Mouse (Mus musculus) small intestine, adult 2 months (tissue): ENCODE results near the gene Mctp1. TPM values are rescaled to one million over a fixed set of nuclear protein-coding genes. Genes with fewer than 3 reads are reported as not detected.

Experiments used
- H3K27ac ChIP-seq: fragments of 200-500 bp; 2 replicates; pipeline ENCODE4 v1.5.1; 2012; ENCODE audit warnings: low read depth, low read length, control low read depth, inconsistent platforms; ENCODE audit not compliant: insufficient read depth
- H3K27me3 ChIP-seq: fragments of 200-500 bp; 2 replicates; pipeline ENCODE4 v1.6.1; 2012; ENCODE audit warnings: mild to moderate bottlenecking, moderate library complexity, low read length, inconsistent platforms; ENCODE audit not compliant: control insufficient read depth, insufficient read depth
- H3K36me3 ChIP-seq: fragments of 200-500 bp; 2 replicates; pipeline ENCODE4 v1.6.1; 2012; ENCODE audit warnings: mild to moderate bottlenecking, low read length, control low read depth, inconsistent platforms; ENCODE audit not compliant: control insufficient read depth, insufficient read depth
- H3K4me1 ChIP-seq: fragments of 200-500 bp; 2 replicates; pipeline ENCODE4 v1.6.1; 2012; ENCODE audit warnings: low read length, inconsistent platforms, mixed read lengths; ENCODE audit not compliant: control insufficient read depth, insufficient read depth, insufficient read length
- H3K4me3 ChIP-seq: fragments of 200-500 bp; 2 replicates; pipeline ENCODE4 v1.5.1; 2012; ENCODE audit warnings: low read depth, mild to moderate bottlenecking, control low read depth, inconsistent platforms, low read length, moderate library complexity
- CTCF ChIP-seq: fragments of 200-500 bp; IDR thresholded peaks from 2 replicates; pipeline ENCODE4 v1.5.1; 2012; ENCODE audit warnings: low read depth, mild to moderate bottlenecking, control low read depth, inconsistent platforms, low read length, moderate library complexity, mixed read lengths; ENCODE audit not compliant: insufficient replicate concordance, insufficient read length; ENCODE audit errors: extremely low read depth
- POLR2A ChIP-seq: fragments of 200-500 bp; IDR thresholded peaks from 2 replicates; pipeline ENCODE4 v1.6.1; 2012; ENCODE audit warnings: low read depth, mild to moderate bottlenecking, control low read depth, inconsistent platforms, low read length, moderate library complexity
- WGBS: fragments of 180-500 bp; shearing (Covaris S2); methylation state at CpG from one replicate; pipeline ENCODE4 v1.1.7; 2018; 5-methylcytosine and 5-hydroxymethylcytosine counted together
- polyA plus RNA-seq: library from polyadenylated mRNA; depleted of rRNA; stranded (reverse); fragments of >200 nt; gene quantifications from 2 replicates; pipeline ENCODE4 v1.2.3, GENCODE M21; 2012

Mctp1 gene
- polyA plus RNA-seq, 1 experiment: 0.14 TPM

DNA sequence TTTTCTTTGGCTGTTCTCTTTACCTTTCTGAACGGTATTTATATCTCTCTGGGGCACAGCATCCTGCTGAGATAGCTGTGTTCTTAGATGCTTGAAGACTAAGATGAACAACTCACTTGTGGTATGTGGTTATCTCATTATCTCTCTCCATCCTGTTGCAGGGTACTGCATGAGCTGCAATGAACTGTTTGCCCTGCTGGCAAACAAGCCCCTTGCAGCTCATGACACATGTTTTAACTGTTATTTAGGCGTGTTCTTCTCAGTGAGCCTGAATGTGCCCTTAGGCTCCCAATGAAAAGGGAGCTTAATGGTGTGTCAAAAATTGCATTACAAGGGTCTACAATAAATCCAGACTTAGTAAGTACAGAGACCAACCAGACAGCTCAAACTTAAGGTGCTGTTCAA is 473.7 kb downstream of the Mctp1 start:
- Histone ChIP-seq H3K27me3 (no peaks in the 10 kb centered on the region), H3K36me3 (no peaks in the 10 kb centered on the region), H3K4me1 (no peaks in the 10 kb centered on the region), H3K4me3 (no peak overlapping the region), H3K27ac (no peak overlapping the region)
- 40% methylated on average over 2 of the region's 2 CpGs for WGBS
- no peak for TF ChIP-seq CTCF
- no peak for TF ChIP-seq POLR2A

GRCm38 (mm10) chr13:76870291-76870690 is 486.0 kb downstream of the Mctp1 start:
- TF ChIP-seq POLR2A (no peak), CTCF (no peak)
- WGBS: 69% methylated on average over 3 of the region's 3 CpGs

DNA sequence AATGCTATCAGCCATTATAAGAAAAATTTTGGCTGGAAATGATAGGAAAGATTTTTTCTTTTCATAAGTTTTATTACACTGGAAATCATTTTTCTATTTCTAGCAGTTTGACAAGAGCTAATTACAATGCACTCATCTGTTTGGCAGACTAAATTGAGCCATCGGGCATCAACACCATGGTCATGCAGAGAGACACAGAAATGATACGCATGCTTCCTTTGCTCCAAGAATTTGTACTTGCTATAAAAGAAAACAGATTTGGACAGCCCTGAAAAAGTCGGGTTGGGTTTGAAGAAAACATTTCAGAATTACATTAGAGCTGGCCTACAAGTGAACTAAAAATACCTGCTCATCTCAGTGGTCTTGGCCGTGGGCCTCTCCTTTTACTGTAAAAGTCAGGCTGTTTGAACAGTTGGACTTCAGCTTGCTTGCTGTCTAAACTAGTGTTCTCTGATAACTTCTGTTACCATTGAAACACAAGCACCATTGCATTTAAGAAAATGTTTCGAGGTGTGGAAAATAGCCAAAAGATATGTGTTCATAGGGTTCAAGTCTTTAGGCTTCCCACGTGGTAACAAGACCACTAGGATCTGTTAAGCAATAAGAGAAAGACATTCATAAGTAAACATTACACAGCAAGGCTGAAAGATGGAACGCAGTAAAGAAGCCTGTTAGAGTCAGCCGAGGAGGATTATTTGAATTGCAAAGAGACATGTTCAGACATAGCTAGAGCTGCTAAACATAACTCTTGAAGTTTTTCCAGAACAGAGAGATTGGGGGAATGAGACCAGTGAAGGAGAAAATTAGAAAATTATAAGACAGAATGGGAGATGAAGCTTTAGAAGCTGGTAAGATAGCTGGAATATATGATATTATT is 493.8 kb downstream of the Mctp1 start:
- H3K27ac ChIP-seq: no peak overlapping the region
- no peaks in the 10 kb centered on the region for H3K36me3 ChIP-seq
- H3K4me3 ChIP-seq: no peak overlapping the region
- TF ChIP-seq CTCF: no peak
- no peak for TF ChIP-seq POLR2A
- no peaks in the 10 kb centered on the region; the same call in 1 of the 2 replicates for H3K27me3 ChIP-seq
- 73% methylated on average over 8 of the region's 8 CpGs for WGBS
- no peaks in the 10 kb centered on the region for H3K4me1 ChIP-seq

More at GRCm38 (mm10) chr13:76870291-76870690, 486.0 kb downstream of the Mctp1 start:
- Histone ChIP-seq H3K4me3 (no peak overlapping the region), H3K27ac (no peak overlapping the region), H3K27me3 (no peaks in the 10 kb centered on the region), H3K4me1 (no peaks in the 10 kb centered on the region), H3K36me3 (no peaks in the 10 kb centered on the region)

DNA sequence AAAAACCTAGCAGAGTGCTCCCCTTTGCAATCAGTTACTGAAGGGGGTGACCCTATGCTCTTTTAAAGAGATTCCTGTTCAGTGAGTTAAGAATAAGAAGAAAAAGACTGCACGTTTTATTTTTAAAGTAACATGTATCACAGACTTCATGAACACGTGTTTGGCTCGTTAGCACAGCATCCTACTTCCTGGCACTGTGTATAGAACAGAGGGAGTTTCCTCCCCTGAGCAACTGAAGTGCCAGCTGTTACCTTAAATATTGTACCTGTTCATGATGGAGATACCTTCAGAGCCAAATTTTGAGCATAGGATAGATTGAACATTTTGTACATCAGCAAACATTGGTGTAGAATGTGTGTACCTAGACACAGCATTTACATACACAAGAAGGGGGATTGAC is 494.7 kb downstream of the Mctp1 start:
- Histone ChIP-seq H3K27me3 (no peaks in the 10 kb centered on the region; the same call in 1 of the 2 replicates), H3K4me1 (no peaks in the 10 kb centered on the region), H3K4me3 (no peak overlapping the region), H3K27ac (no peak overlapping the region), H3K36me3 (no peaks in the 10 kb centered on the region)
- WGBS: 62% methylated on average over 3 of the region's 3 CpGs
- TF ChIP-seq CTCF (no peak), POLR2A (no peak)

DNA sequence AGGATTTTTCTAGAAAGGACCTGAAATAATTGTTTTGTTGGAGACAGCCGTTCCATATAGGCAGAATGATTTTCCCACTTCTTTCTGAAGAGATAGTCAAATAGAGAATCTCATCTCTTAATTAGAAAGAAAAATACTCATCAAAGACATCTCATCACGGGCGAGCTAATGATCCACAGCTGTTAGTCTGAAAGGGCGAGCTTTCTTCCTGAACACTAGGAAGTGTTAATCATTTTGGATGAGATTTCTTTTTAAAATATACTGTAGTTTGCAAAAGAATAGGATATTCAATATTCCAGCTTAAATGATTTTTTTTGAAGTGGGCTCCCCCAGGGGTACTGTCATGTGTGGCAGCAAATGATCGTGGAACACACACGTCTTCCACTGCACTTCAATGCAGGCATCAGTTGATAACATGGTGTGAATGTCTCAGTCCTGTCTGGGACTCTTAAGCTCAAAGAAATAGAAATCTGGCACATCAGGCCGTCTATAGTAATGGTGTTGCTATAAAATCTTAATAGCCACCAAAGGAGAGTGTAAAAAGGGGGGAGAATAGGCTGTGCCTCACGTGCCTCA is 500.3 kb downstream of the Mctp1 start:
- 77% methylated on average over 8 of the region's 8 CpGs for WGBS
- H3K36me3 ChIP-seq: no peaks in the 10 kb centered on the region
- H3K4me3 ChIP-seq: no peak overlapping the region
- no peak overlapping the region for H3K27ac ChIP-seq
- TF ChIP-seq CTCF: no peak
- no peak for TF ChIP-seq POLR2A
- H3K4me1 ChIP-seq: no peaks in the 10 kb centered on the region
- no peaks in the 10 kb centered on the region for H3K27me3 ChIP-seq

GRCm38 (mm10) chr13:76892987-76893386 is 508.7 kb downstream of the Mctp1 start:
- TF ChIP-seq POLR2A (no peak), CTCF (no peak)
- Histone ChIP-seq H3K27me3 (no peaks in the 10 kb centered on the region), H3K4me1 (no peaks in the 10 kb centered on the region), H3K4me3 (no peak overlapping the region), H3K27ac (no peak overlapping the region), H3K36me3 (no peaks in the 10 kb centered on the region)

DNA sequence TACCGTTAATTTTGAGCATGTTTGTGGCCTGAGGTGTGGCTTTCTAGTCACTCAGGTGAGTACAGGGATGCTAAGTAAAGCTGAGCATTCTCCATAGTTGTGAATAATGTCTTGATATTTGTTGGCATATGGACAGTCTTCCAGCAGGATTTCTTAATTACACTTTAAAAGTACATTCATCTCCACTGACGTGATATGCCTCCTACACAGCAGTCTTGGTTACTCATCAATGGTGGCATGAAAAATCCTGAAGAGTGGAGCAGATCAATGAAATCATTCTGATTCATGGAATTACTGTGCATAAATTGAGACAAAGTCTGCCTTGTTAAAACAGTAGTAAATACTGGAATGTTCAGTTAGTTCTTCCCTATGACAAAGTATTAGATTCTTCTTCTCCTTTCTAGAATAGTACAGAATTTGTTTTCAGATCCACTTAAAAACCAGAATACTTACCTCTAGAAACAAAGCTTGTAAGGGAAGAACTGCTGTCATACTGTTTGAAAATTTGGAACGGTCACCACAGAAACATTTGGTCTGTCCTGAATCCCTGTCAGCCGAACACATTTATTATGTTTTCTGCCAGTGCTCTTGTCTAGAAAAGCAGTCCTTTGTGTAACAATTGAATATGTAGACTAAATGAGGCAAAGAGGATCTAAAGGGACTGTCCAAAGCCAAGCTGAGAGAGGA is 511.6 kb downstream of the Mctp1 start:
- H3K4me1 ChIP-seq: no peaks in the 10 kb centered on the region
- no peaks in the 10 kb centered on the region for H3K36me3 ChIP-seq
- no peaks in the 10 kb centered on the region for H3K27me3 ChIP-seq
- TF ChIP-seq CTCF: no peak
- no peak for TF ChIP-seq POLR2A
- H3K27ac ChIP-seq: no peak overlapping the region
- no peak overlapping the region for H3K4me3 ChIP-seq
- 82% methylated on average over 4 of the region's 4 CpGs for WGBS

- TF ChIP-seq POLR2A (no peak), CTCF (no peak)
- 68% methylated on average over 1 of the region's 1 CpGs for WGBS
- no peaks in the 10 kb centered on the region for H3K4me1 ChIP-seq
These were observed 512.1 kb downstream of the Mctp1 start for GRCm38 (mm10) chr13:76896457-76896790.

More at GRCm38 (mm10) chr13:76896457-76896790, 512.1 kb downstream of the Mctp1 start:
- Histone ChIP-seq H3K27me3 (no peaks in the 10 kb centered on the region), H3K36me3 (no peaks in the 10 kb centered on the region), H3K27ac (no peak overlapping the region), H3K4me3 (no peak overlapping the region)
